Mouse (Mus musculus) adipocyte (in vitro differentiated cells): ENCODE measurements around the gene Bmyc.
"Not testable (repeated sequence)": the region's sequence is repeated elsewhere in the genome, so short reads cannot be mapped to it uniquely, and the experiment has no call there.

Source experiments
- DNase-seq: peaks from one replicate; pipeline ENCODE4 v3.0.0-alpha.2; 2016; ENCODE audit warnings: low spot score

Bmyc gene

GRCm38 (mm10) chr2:25706643-25707481, at the start of gene Bmyc:
Bmyc (plus strand) TSS chr2:25706739.
- DNase-seq: no peak

GRCm38 (mm10) chr2:25657246-25657645, 49.3 kb upstream of the Bmyc start:
- DNase-seq: no peak

- DNase-seq: no peak
These were observed 48.9 kb upstream of the Bmyc start, which contains the start of gene Lcn5 for GRCm38 (mm10) chr2:25657652-25658051. Lcn5 (plus strand) TSS chr2:25657952.

GRCm38 (mm10) chr2:25660279-25660678, 46.3 kb upstream of the Bmyc start:
- DNase-seq: no peak

- DNase-seq: no peak
These were observed 45.1 kb upstream of the Bmyc start for GRCm38 (mm10) chr2:25661245-25661970.

- peak; percentile 41 for DNase-seq
These were observed 43.0 kb upstream of the Bmyc start for GRCm38 (mm10) chr2:25663511-25663910.

DNA sequence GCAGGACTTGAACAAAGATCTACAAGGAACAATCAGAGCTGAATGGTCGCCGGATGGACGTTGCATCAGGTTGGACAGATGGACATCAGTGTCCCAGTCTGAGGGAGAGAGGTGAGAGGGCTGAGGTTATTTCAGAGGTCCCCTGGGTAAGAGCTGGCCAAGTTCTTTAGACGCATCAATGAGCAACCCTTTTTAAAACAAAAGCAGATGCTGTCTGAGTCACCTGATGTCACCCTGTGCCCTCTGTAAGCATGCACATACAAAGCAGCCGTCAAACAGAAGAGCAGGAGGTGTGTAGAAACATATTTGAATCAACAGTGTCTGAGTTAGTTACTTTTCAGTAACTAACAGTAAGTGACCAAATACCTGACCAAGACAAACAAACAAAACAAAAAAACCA, 42.4 kb upstream of the Bmyc start:
- DNase-seq: no peak

DNA sequence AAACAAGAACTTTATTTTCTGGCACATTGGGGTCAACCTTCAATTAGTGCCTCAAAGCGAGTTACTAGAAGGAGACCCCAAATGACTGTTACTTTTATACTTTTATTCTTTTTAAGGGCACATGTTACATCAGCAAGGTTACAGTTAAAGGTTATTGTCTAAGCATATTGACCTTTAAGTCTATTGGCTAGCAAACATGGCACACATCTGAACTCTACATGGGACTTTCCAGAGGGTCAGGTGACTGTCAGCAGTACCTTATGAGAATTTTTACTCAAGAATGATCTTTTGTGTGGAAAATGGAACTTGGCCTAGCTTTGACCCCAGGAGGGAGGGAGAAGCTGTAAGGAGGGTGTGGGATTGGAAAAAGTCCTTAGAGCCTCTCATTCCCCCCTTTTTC, 40.0 kb upstream of the Bmyc start:
- no peak for DNase-seq

- DNase-seq: no peak
These were observed 30.1 kb upstream of the Bmyc start, which contains the start of gene Lcn6 for GRCm38 (mm10) chr2:25676486-25676885. Lcn6 (plus strand) TSS chr2:25676786.

DNA sequence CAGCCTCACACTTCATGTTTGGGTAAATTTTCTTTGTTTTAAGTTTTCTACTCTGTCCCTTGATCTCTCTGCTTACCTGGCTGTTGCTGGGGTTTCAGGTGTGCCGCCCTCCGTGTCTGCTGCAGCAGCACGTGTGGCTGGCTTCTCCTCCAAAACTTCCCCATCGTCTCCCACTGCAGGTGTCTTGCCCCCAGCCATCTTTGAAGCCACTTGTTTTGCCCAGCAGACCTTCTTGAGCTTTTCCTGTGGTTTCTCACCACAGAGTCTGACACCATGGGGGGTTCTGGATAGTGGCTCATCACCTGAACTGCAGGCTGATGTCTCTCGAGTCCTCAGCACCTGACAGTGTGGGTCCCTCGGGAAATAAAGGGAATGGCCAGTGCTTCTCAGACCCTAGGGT, 27.0 kb upstream of the Bmyc start:
- DNase-seq: no peak

- no peak for DNase-seq
These were observed 24.1 kb upstream of the Bmyc start, which contains the start of gene Lcn10 for GRCm38 (mm10) chr2:25682426-25682825. Lcn10 (plus strand) TSS chr2:25682726.

DNA sequence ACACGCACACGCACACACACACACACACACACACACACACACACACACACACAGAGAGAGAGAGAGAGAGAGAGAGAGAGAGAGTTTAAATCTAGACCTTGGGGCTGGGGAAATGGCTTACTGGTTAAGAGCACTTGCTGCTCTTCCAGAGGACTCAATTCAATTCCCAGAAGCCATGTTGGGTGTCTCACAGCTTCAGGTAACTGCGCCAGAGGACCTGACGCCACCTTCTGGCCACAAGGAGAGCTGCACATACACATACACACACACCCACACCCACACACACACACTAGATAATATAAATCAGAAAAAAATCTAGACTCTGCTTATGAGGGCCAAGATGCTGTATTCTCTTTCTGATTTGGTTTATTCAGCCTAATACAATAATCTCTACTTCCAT, 19.6 kb upstream of the Bmyc start:
- DNase-seq: no peak

GRCm38 (mm10) chr2:25694605-25695004, 11.9 kb upstream of the Bmyc start:
- DNase-seq: peak; percentile 64

DNA sequence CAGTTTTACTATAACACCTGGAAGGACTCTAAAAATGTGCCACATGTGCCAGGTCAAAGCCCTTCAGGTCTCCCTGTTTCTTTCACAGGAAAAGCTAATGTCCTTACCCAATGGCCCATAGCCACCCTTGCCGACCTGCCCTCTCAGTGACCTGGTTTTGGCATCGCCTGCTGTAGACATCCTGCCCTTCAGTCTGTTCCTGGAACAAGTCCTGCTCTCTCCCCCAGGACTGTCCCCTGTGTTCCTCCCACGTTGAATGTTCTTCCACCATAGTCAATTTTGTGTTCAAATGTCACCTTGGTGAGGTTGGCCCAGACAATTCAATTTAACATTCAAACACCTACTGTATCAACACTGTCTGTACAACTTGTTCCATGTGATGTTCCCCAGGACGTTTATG, 9.6 kb upstream of the Bmyc start:
- no peak for DNase-seq

DNA sequence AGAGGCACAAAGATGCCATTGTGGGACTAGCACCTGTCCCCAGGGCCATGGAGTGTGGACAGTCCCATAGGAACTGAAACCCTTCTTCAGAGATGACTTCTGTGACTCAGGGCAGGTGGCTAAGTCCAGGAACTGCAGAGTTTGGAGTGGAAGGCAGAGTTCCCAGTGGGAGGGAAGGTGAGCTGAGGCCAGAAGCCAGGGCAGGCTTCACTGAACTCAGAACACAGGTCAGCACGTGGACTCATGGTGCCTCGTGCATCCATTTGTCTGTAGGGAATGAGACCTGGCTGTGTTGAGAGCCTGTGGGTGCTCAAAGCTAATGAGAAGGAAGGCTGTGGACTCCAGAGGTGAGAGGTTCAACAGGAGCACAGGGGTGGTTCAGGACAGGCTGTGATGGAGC, 7.8 kb upstream of the Bmyc start:
- no peak for DNase-seq

- DNase-seq: not testable (repeated sequence)
These were observed 6.8 kb upstream of the Bmyc start, which contains the start of gene Obp2a for GRCm38 (mm10) chr2:25699743-25700142. Obp2a (plus strand) TSS chr2:25700043.

DNA sequence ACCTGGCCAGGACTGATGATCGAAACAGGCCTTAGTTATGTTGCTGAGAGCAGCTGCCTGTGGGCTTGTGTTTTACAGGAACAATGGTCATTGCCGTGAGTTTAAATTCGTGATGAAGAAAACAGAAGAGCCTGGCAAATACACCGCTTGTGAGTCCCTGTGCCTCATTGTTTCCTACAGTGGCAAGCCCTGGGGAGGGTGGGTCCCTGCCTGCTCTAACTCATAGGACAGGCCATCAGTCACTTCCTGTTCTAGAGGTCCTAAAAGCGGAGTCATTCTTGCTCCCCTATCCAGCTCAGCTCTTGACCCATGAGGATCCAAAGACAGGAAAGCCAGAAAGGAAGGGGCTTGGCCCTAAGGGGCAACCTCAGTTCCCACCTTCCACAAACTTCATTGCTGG, 5.5 kb upstream of the Bmyc start:
- DNase-seq: no peak

GRCm38 (mm10) chr2:25703706-25704105, 2.8 kb upstream of the Bmyc start:
- DNase-seq: no peak

- peak; percentile 16 for DNase-seq
These were observed 1.6 kb downstream of the Bmyc start for GRCm38 (mm10) chr2:25708121-25708520.

DNA sequence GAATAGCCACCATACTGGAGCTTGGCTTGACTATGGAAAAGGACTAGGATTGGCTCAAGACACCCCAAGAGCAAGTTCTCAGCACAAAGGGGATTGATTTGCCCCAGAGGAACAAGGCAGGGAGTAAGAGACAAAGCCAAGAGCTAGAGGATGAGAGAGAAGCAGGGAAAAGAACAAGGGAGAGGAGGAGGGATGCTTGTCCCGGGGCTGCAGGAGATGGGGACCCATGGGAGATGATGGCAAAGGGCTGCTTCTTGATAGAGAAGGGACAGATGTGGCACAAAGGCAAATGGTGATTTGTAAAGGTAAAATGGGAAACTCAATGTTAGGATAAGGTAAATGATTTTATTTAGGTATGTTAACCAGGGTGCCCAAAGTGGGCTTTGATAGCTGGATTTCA, 2.5 kb downstream of the Bmyc start:
- DNase-seq: not testable (repeated sequence)

DNA sequence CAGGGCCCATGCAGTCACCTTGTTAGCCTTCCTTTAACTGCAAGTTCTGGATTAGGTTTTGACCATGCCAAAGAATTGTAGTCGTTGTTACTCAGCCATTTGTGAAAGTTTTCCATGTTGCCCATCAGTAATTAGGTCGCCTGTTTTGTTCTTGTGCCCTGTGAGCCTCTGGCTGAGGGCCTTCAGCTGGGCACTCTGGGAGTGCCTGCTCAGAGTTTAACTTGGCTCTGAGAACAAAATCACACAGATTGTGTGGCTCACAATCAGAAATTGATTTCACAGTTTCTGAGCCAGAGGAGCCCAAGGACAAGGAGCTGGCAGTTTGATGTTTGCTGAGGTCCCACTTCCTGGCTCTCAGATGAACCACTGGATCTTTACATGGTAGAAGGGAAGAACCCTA, 3.3 kb downstream of the Bmyc start:
- DNase-seq: not testable (repeated sequence)

GRCm38 (mm10) chr2:25711641-25712040, 5.1 kb downstream of the Bmyc start:
- DNase-seq: not testable (repeated sequence)

DNA sequence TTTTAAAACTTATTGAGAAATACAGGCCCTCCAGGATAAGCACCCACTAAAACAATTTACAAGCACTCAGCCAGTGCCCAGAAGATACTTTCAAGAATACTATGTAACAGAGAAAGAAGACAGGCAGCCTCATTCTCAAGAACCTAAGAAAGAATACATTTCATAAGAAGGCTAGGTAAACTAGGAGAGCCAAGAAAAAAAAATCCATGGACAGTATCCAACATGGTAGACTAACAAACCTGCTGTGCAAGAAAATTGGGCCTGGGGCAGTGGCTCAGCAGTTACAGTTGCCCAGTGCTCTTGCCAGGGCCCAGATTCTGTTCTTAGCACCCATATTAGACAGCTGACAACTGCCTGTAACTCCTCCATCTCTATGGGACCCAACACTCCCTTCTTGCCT, 10.7 kb downstream of the Bmyc start:
- no peak for DNase-seq
